Mouse (Mus musculus): ENCODE results near the gene Idh1.

Idh1 gene

GRCm38 (mm10) chr1:65113536-65114172, 72.6 kb downstream of the Idh1 start:
- DNase-seq (ENCODE audit: low spot score), result no peak

- no peak for DNase-seq (ENCODE audit: low spot score)
Measured at GRCm38 (mm10) chr1:65112807-65113196, 73.5 kb downstream of the Idh1 start.

GRCm38 (mm10) chr1:65112031-65112806, 74.1 kb downstream of the Idh1 start:
- DNase-seq (ENCODE audit: low spot score), result peak; percentile 47

GRCm38 (mm10) chr1:65109756-65110435, 76.4 kb downstream of the Idh1 start:
- no peak for DNase-seq (ENCODE audit: low spot score)

- no peak for DNase-seq (ENCODE audit: low spot score)
Measured at GRCm38 (mm10) chr1:65109196-65109595, 77.1 kb downstream of the Idh1 start.
